Mouse (Mus musculus): ENCODE measurements at regions not wholly inside any gene's neighbourhood (a gene's known extent, or its start where the extent isn't known, plus 50 kb on each side); places are given as distances from the start of the nearest gene placed in this dataset.

GRCm38 (mm10) chr3:121104571-121105407 lies 66.7 kb downstream of the Rwdd3 start:
- 0 out of 2 replicates have a peak, but pooled peaks cover 14% of the 10 kb centered on the region for H3K27me3 ChIP-seq (replicated peaks; ENCODE audit: low read depth, poor library complexity, severe bottlenecking)
- peak overlapping the region; percentile 42 for H3K4me3 ChIP-seq
- H3K9me3 ChIP-seq, result no peaks in the 10 kb centered on the region
- H3K27ac ChIP-seq (replicated peaks), result no peak overlapping the region
- WGBS, result 35% methylated on average over 20 of the region's 20 CpGs
- H3K4me1 ChIP-seq, result peaks cover 9% of the 10 kb centered on the region; the same call in 1 of the 2 replicates
- H3K36me3 ChIP-seq (replicated peaks), result no peaks in the 10 kb centered on the region
- peak; percentile 84 for DNase-seq (ENCODE audit: low spot score)

DNA sequence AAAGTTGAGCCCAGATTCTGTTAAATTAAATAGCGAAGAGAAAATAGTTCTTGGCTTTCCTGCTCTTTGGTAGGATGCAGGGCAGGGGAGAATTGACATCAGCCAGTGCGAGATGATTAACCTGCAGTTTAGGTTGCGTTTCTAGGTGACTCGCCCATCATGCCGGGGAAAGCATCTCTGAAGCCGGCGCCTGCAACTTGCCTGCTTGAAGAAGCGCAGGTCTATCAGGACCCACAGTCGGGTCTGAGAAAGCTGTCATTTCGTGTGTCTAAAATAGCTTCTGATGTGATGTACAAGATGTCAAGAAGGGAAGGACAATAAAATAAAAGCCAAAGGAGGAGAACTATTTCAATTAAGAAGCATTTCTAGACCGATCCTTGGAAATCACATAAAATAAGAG lies 68.6 kb downstream of the Rwdd3 start:
- Histone ChIP-seq H3K4me1 (peaks cover 9% of the 10 kb centered on the region; the same call in 1 of the 2 replicates), H3K27ac (replicated peaks) (no peak overlapping the region), H3K36me3 (replicated peaks) (no peaks in the 10 kb centered on the region), H3K4me3 (no peak overlapping the region), H3K27me3 (replicated peaks; ENCODE audit: low read depth, poor library complexity, severe bottlenecking) (0 out of 2 replicates have a peak, but pooled peaks cover 14% of the 10 kb centered on the region), H3K9me3 (no peaks in the 10 kb centered on the region)
- no peak for DNase-seq (ENCODE audit: low spot score)
- 76% methylated on average over 11 of the region's 11 CpGs for WGBS

DNA sequence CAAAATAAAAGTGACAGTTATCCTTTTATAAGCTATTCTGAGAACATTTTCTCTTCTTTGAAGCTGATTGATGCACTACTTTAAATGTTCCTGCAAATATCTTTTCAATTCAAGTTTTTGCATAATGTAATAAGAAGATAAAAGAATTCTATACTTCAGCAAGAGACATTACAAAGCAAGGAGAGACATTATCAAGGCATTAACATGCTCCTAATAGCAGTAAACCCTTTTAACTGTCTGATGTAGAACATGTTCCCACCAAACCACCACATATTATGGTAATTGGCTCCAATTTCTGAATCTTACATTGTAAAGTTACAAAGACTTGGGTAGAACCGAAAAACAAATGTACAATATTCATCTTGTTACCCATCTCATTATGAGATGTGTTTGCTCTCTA lies 69.4 kb downstream of the Rwdd3 start:
- Histone ChIP-seq H3K27ac (replicated peaks) (no peak overlapping the region), H3K36me3 (replicated peaks) (no peaks in the 10 kb centered on the region), H3K27me3 (replicated peaks; ENCODE audit: low read depth, poor library complexity, severe bottlenecking) (0 out of 2 replicates have a peak, but pooled peaks cover 8% of the 10 kb centered on the region), H3K4me1 (peaks cover 9% of the 10 kb centered on the region; the same call in 1 of the 2 replicates), H3K9me3 (no peaks in the 10 kb centered on the region), H3K4me3 (no peak overlapping the region)
- DNase-seq (ENCODE audit: low spot score), result no peak
- 91% methylated on average over 1 of the region's 1 CpGs for WGBS

DNA sequence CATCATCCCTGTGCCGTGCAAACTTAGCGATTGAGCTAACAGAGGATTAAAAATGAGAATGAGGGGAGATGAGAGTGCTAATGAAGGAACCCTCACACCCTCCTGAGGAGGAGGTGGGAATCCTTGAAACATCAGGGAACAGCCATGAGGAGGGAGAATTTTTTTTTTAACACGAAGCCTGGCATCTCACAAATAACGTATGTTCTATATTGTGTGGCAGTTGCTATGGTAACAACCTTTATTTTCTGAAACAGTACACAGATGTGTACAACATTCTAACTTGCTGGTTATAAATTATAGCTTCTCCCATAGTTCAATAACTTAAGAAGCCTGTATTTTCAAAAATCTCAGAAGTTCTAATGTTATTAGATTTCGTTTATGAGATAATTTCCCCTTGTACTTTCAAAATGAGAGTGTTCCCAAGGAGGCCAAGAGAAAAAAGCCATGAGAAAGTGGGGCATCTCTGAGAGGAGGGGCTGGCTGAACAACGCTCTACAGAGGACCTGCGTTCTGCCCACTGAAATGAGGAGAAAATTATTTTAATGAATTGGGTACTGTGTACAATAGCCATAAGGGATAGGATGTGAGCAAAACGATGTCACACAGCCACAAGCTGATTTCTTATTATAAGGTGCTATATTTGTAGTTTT lies 71.2 kb downstream of the Rwdd3 start:
- Histone ChIP-seq H3K27ac (replicated peaks) (no peak overlapping the region), H3K36me3 (replicated peaks) (no peaks in the 10 kb centered on the region)
- WGBS, result 85% methylated on average over 8 of the region's 8 CpGs

DNA sequence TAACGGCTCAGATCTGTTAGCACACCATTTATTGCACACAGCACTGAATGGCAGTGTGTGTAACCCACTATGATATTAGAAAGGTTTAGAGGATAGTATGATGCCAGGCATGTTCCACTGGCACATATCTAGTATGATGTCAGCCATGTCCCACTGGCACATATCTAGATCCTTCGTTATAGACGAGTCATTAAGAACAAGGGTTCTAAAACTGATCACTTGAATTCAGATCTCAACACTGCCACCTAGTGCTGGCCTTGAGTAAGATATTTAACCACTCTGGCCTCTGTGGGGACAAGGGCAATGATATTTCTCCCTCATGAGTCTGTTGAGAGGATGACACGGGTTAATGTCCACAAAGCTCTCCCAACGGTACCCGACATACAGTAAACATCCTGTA lies 78.0 kb downstream of the Rwdd3 start:
- 60% methylated on average over 6 of the region's 6 CpGs for WGBS
- Histone ChIP-seq H3K4me1 (no peaks in the 10 kb centered on the region), H3K9me3 (no peaks in the 10 kb centered on the region), H3K27me3 (replicated peaks; ENCODE audit: low read depth, poor library complexity, severe bottlenecking) (no peaks in the 10 kb centered on the region), H3K36me3 (replicated peaks) (no peaks in the 10 kb centered on the region), H3K4me3 (no peak overlapping the region), H3K27ac (replicated peaks) (no peak overlapping the region)
- peak; percentile 35 for DNase-seq (ENCODE audit: low spot score)

More for the DNA sequence above, 71.2 kb downstream of the Rwdd3 start:
- Histone ChIP-seq H3K4me3 (no peak overlapping the region), H3K9me3 (no peaks in the 10 kb centered on the region), H3K4me1 (peaks cover 9% of the 10 kb centered on the region; the same call in 1 of the 2 replicates), H3K27me3 (replicated peaks; ENCODE audit: low read depth, poor library complexity, severe bottlenecking) (0 out of 2 replicates have a peak, but pooled peaks cover 1% of the 10 kb centered on the region)
- DNase-seq (ENCODE audit: low spot score), result no peak

GRCm38 (mm10) chr3:121088724-121089123 lies 82.8 kb downstream of the Rwdd3 start:
- H3K9me3 ChIP-seq, result no peaks in the 10 kb centered on the region
- no peaks in the 10 kb centered on the region for H3K4me1 ChIP-seq
- no peaks in the 10 kb centered on the region for H3K36me3 ChIP-seq (replicated peaks)
- H3K27me3 ChIP-seq (replicated peaks; ENCODE audit: low read depth, poor library complexity, severe bottlenecking), result no peaks in the 10 kb centered on the region
- H3K4me3 ChIP-seq, result no peak overlapping the region
- DNase-seq (ENCODE audit: low spot score), result no peak
- no peak overlapping the region for H3K27ac ChIP-seq (replicated peaks)
- 82% methylated on average over 5 of the region's 5 CpGs for WGBS

DNA sequence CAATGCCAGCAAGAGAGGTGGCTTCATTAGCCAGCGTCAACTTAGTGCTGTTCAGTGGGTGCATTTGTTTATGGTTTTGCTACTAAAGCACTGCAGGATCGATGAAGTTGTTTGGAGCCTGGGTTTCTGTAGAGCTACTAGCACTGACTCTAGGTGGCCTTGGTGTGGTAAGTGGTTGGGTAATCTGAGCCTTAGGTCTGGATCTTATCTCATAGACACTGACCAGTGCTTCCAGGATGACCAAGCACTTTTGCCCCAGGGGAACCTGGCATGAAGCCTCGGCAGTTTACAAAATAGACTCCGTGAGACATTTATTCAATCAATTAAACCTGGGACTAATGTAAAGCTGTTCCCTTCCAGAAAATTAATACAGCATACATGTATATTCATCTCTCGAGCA lies 102.8 kb downstream of the Rwdd3 start:
- Histone ChIP-seq H3K4me1 (no peaks in the 10 kb centered on the region), H3K9me3 (no peaks in the 10 kb centered on the region), H3K4me3 (no peak overlapping the region), H3K27me3 (replicated peaks; ENCODE audit: low read depth, poor library complexity, severe bottlenecking) (no peaks in the 10 kb centered on the region), H3K36me3 (replicated peaks) (no peaks in the 10 kb centered on the region), H3K27ac (replicated peaks) (no peak overlapping the region)
- 79% methylated on average over 5 of the region's 5 CpGs for WGBS
- DNase-seq (ENCODE audit: low spot score), result no peak

GRCm38 (mm10) chr3:121035904-121036549 lies 135.5 kb downstream of the Rwdd3 start:
- 80% methylated on average over 9 of the region's 9 CpGs for WGBS
- no peaks in the 10 kb centered on the region for H3K9me3 ChIP-seq
- no peak overlapping the region for H3K27ac ChIP-seq (replicated peaks)
- H3K36me3 ChIP-seq (replicated peaks), result no peaks in the 10 kb centered on the region
- H3K4me1 ChIP-seq, result no peaks in the 10 kb centered on the region
- no peak overlapping the region for H3K4me3 ChIP-seq
- DNase-seq (ENCODE audit: low spot score), result no peak
- no peaks in the 10 kb centered on the region for H3K27me3 ChIP-seq (replicated peaks; ENCODE audit: low read depth, poor library complexity, severe bottlenecking)

DNA sequence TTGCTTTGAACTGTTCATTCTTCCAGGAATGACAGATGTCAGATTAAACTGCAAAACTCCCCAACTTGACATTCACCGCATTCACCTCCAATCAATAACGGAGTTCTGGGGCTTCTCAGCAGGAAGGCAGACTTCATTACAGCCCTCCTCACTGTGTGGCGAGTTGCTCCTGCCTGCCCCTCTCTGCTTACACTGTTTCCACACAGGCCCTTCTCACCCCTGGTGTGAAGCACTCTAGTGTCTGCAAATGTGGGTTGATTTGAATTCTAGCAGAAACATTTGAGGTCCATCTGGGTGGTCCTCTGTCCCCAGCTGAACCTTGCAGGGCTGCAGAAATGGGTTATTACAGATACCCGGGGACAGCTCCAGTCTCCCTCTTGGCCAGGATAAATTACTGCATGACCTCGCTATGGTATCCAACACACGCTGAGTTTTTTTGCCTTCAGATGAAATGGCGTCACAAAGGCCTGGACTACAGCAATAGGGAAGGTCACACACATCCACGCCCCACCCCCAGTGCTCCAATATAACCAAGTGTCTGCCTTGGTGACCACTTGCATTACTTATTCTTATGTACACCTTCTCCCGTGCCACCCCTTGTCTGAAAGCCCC lies 145.8 kb downstream of the Rwdd3 start:
- no peaks in the 10 kb centered on the region for H3K9me3 ChIP-seq
- H3K27ac ChIP-seq (replicated peaks), result no peak overlapping the region
- H3K4me3 ChIP-seq, result no peak overlapping the region
- H3K4me1 ChIP-seq, result peaks cover 8% of the 10 kb centered on the region
- WGBS, result 67% methylated on average over 9 of the region's 9 CpGs
- no peaks in the 10 kb centered on the region for H3K27me3 ChIP-seq (replicated peaks; ENCODE audit: low read depth, poor library complexity, severe bottlenecking)
- DNase-seq (ENCODE audit: low spot score), result no peak
- H3K36me3 ChIP-seq (replicated peaks), result no peaks in the 10 kb centered on the region

DNA sequence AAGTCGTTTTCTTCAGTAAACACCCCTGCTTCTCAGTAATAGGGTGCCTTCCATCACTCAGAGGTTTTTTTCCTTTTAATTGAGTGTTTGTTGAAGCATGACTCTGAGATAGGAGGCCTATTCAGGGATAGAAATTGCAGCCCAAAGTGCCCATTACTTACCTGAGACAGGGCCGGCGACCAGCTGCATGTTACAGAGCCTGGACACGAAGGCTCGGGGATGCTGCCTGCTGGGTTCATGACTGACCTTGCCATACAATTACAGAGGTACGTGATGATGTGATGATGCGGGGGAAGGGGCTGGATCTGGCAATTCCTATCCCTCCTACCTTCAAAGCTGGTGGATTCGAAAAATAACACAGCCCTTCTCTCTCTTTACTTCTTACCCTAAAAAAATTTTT lies 146.7 kb downstream of the Rwdd3 start:
- H3K4me3 ChIP-seq, result no peak overlapping the region
- H3K9me3 ChIP-seq, result no peaks in the 10 kb centered on the region
- H3K4me1 ChIP-seq, result peaks cover 8% of the 10 kb centered on the region
- H3K36me3 ChIP-seq (replicated peaks), result no peaks in the 10 kb centered on the region
- no peak overlapping the region for H3K27ac ChIP-seq (replicated peaks)
- no peaks in the 10 kb centered on the region for H3K27me3 ChIP-seq (replicated peaks; ENCODE audit: low read depth, poor library complexity, severe bottlenecking)
- no peak for DNase-seq (ENCODE audit: low spot score)
- WGBS, result 67% methylated on average over 8 of the region's 8 CpGs

DNA sequence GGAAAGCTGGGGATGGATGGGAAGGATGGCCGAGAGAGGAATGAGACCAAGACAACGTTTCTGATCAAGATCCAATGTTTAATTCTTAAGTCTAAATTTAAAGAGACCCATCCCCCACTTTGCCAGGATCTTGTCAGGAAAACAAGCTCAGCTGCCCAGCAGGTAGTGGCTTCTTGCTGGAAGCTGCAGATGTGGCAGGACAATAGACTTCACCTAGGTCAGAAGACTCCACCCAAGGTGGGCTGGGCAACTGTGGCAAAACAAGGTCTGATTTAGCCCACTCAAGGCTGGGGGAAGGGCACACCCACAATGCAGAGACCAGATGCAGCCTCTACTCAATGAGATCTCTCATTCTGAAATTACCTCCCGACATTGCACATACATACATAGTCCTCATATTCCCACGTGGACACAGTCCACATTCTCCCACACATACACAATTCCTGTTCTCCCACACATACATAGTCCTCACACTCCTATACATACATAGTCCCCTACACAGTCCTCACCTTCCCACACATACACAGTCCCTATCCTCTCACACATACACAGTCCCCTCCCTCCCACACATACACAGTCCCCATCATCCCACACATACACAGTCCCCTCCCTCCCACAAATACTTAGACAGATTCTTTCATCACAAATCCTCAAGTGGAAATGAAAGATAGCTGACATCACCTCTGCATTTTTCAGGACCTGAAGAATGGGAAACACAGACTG lies 150.2 kb downstream of the Rwdd3 start:
- H3K4me1 ChIP-seq, result peaks cover 8% of the 10 kb centered on the region
- no peak for DNase-seq (ENCODE audit: low spot score)
- H3K36me3 ChIP-seq (replicated peaks), result no peaks in the 10 kb centered on the region
- H3K9me3 ChIP-seq, result no peaks in the 10 kb centered on the region
- no peak overlapping the region for H3K27ac ChIP-seq (replicated peaks)
- no peak overlapping the region for H3K4me3 ChIP-seq
- WGBS, result 77% methylated on average over 4 of the region's 4 CpGs
- no peaks in the 10 kb centered on the region for H3K27me3 ChIP-seq (replicated peaks; ENCODE audit: low read depth, poor library complexity, severe bottlenecking)

DNA sequence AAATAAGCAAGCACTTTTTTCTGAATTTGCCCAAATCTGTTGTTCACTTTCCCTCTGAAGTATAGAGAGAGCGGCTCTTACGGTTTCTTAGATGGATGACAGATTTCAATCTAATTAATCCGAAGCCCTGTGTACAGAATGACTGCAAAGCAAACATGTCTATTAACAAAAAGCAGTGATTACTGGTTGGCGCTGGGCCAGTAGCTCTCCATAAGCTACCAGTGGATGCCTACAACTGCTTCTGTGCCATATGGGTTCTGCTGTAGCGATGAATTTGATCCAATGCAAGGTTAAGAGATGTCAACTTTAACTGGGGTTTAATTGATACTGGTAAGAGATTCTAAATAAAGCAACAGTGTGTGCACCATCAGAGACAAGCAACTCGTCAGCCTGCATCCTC lies 162.3 kb downstream of the Rwdd3 start:
- no peak overlapping the region for H3K27ac ChIP-seq (replicated peaks)
- no peaks in the 10 kb centered on the region for H3K9me3 ChIP-seq
- H3K27me3 ChIP-seq (replicated peaks; ENCODE audit: low read depth, poor library complexity, severe bottlenecking), result no peaks in the 10 kb centered on the region
- no peak for DNase-seq (ENCODE audit: low spot score)
- H3K4me3 ChIP-seq, result no peak overlapping the region
- H3K36me3 ChIP-seq (replicated peaks), result no peaks in the 10 kb centered on the region
- no peaks in the 10 kb centered on the region for H3K4me1 ChIP-seq
- 91% methylated on average over 6 of the region's 6 CpGs for WGBS

Measured in embryonic facial prominence, embryonic 10.5 days (tissue).